Mouse (Mus musculus) forebrain, embryonic 11.5 days (tissue): Measurements from ENCODE around the gene Mrpl28. TPM values are rescaled to one million over a fixed set of nuclear protein-coding genes. Genes with fewer than 3 reads are reported as not detected.
"Not testable (repeated sequence)": the region's sequence is repeated elsewhere in the genome, so short reads cannot be mapped to it uniquely, and the experiment has no call there.

Source experiments
- ATAC-seq: fragments of 200-750 bp; cut with Nextera tagmentation; replicated peaks from 2 replicates; pipeline ENCODE4 v1.8.0; 2017; ENCODE audit warnings: moderate TSS enrichment; ENCODE audit not compliant: low FRiP score
- DNase-seq: peaks from one replicate; pipeline ENCODE4 v3.0.0-alpha.2; 2017; ENCODE audit warnings: low spot score
- H3K27ac ChIP-seq: fragments of 300-500 bp; sonication (generic); 2 replicates; pipeline ENCODE4 v1.5.1; 2014; ENCODE audit warnings: low read depth, low read length
- H3K27me3 ChIP-seq: fragments of 300-500 bp; sonication (generic); 2 replicates; pipeline ENCODE4 v1.6.1; 2014; ENCODE audit warnings: mild to moderate bottlenecking, low read length, mixed read lengths; ENCODE audit not compliant: control insufficient read depth, insufficient read depth
- H3K36me3 ChIP-seq: fragments of 300-500 bp; sonication (generic); 2 replicates; pipeline ENCODE4 v1.6.1; 2014; ENCODE audit warnings: mild to moderate bottlenecking, low read length, moderate library complexity, mixed read lengths; ENCODE audit not compliant: control insufficient read depth, insufficient read depth
- H3K4me1 ChIP-seq: fragments of 300-500 bp; sonication (generic); replicated peaks from 2 replicates; pipeline ENCODE4 v1.6.1; 2014; ENCODE audit warnings: low read length, mixed read lengths; ENCODE audit not compliant: control insufficient read depth, insufficient read depth
- H3K4me2 ChIP-seq: fragments of 300-500 bp; sonication (generic); 2 replicates; pipeline ENCODE4 v1.6.1; 2014; ENCODE audit warnings: low read depth, mild to moderate bottlenecking, low read length, moderate library complexity, mixed read lengths; ENCODE audit not compliant: severe bottlenecking
- H3K4me3 ChIP-seq: fragments of 300-500 bp; sonication (generic); 2 replicates; pipeline ENCODE4 v1.5.1; 2014; ENCODE audit warnings: low read depth, low read length
- H3K9ac ChIP-seq: fragments of 300-500 bp; sonication (generic); 2 replicates; pipeline ENCODE4 v1.6.1; 2014; ENCODE audit warnings: low read length
- H3K9me3 ChIP-seq: fragments of 300-500 bp; sonication (generic); 2 replicates; pipeline ENCODE4 v1.6.1; 2016; ENCODE audit warnings: low read length, mixed read lengths; ENCODE audit not compliant: control insufficient read depth
- WGBS: fragments of 180-500 bp; shearing (Covaris S2); extraction: QIAGEN DNeasy Blood & Tissue Kit; methylation state at CpG from one replicate; pipeline ENCODE4 v1.1.7; 2014; 5-methylcytosine and 5-hydroxymethylcytosine counted together
- polyA plus RNA-seq: library from polyadenylated mRNA; unstranded; fragments of >200 nt; fragmentation: Nextera tagmentation; extraction: Ambion mirVana; gene quantifications from 2 replicates; pipeline ENCODE4 v1.2.1, GENCODE M21; 2014

The Mrpl28 gene
- polyA plus RNA-seq, 1 experiment from 2014 or later, result 273 TPM

DNA sequence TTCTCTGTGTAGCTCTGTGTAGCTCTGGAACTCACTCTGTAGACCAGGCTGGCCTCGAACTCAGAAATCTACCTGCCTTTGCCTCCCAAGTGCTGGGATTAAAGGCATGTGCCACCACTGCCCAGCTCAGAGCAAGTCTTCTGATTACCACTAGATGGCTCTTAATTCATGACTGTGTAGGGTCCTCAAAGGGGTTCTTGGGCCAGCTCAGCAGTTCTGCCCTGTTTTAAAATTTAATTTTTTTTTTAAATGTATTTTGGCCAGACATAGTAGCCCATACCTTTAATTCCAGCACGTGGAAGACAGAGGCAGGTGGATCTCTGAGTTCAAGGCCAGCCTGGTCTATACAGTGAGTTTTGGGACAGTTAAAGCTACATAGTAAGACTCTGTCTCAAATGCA is 51.9 kb downstream of the Mrpl28 start:
- H3K27me3 ChIP-seq, H3K9me3 ChIP-seq, H3K36me3 ChIP-seq, H3K4me1 ChIP-seq, H3K27ac ChIP-seq, H3K4me3 ChIP-seq, H3K9ac ChIP-seq, DNase-seq, H3K4me2 ChIP-seq, ATAC-seq: not testable (repeated sequence)
- WGBS, result 88% methylated on average over 2 of the region's 2 CpGs

Other genes starting within 250 kb of the Mrpl28 start
- gene Mettl26, start 248.4 kb upstream of the Mrpl28 start, polyA plus RNA-seq, result 63.2 and 65.2 TPM in 2 replicates
- gene Wfikkn1, start 242.6 kb upstream of the Mrpl28 start, polyA plus RNA-seq, result 0.72 and 1.1 TPM in 2 replicates
- gene Rab40c, start 203.8 kb upstream of the Mrpl28 start, polyA plus RNA-seq, result 20.1 and 21.6 TPM in 2 replicates
- 65.2 and 67.1 TPM in 2 replicates for gene Pigq, start 178.6 kb upstream of the Mrpl28 start, polyA plus RNA-seq
- 0.24 and 0.59 TPM in 2 replicates for gene Nhlrc4, start 178.5 kb upstream of the Mrpl28 start, polyA plus RNA-seq
- gene A930017K11Rik, start 170.9 kb upstream of the Mrpl28 start, polyA plus RNA-seq, result not detected in 2 replicates
- 31.4 and 33.1 TPM in 2 replicates for gene Capn15, start 137.7 kb upstream of the Mrpl28 start, polyA plus RNA-seq
- gene Rab11fip3, start 53.9 kb upstream of the Mrpl28 start, polyA plus RNA-seq, result 31.3 and 35.1 TPM in 2 replicates
- gene Decr2, start 33.2 kb upstream of the Mrpl28 start, polyA plus RNA-seq, result 22.5 and 24.6 TPM in 2 replicates
- gene Nme4, start 27.9 kb upstream of the Mrpl28 start, polyA plus RNA-seq, result 74.6 and 89.6 TPM in 2 replicates
- 1.2 and 1.3 TPM in 2 replicates for gene Tmem8, start 10.2 kb upstream of the Mrpl28 start, polyA plus RNA-seq
- 19.1 and 24.9 TPM in 2 replicates for gene Axin1, start 15.2 kb downstream of the Mrpl28 start, polyA plus RNA-seq
- 0.52 and 0.68 TPM in 2 replicates for gene Pdia2, start 75.6 kb downstream of the Mrpl28 start, polyA plus RNA-seq
- gene Rgs11, start 79.5 kb downstream of the Mrpl28 start, polyA plus RNA-seq, result 0.96 and 2.5 TPM in 2 replicates
- 4.7 and 7.4 TPM in 2 replicates for gene Arhgdig, start 84.3 kb downstream of the Mrpl28 start, polyA plus RNA-seq
- 21.3 and 24.1 TPM in 2 replicates for gene Fam234a, start 120.7 kb downstream of the Mrpl28 start, polyA plus RNA-seq
- 134 and 151 TPM in 2 replicates for gene Luc7l, start 129.4 kb downstream of the Mrpl28 start, polyA plus RNA-seq